In genomic region chr12:76405971-76406370, GRCm38 (mm10) we compare ENCODE assay signal across 8 mouse cellular contexts. TPM values are rescaled to one million over a fixed set of nuclear protein-coding genes. Genes with fewer than 3 reads are reported as not detected.
DNase-seq lines count a peak whose midpoint lies in the region; ATAC-seq and TF ChIP-seq lines count a peak whose summit lies in the region.

No protein-coding gene starts in this region.

- H3K27me3 ChIP-seq in megakaryocyte, embryonic 14.5 days (replicated peaks): peaks cover 26% of the 10 kb centered on the region
- peaks cover 53% of the 10 kb centered on the region for H3K27me3 ChIP-seq in embryonic facial prominence, embryonic 13.5 days
- H3K27me3 ChIP-seq in hindbrain, embryonic 10.5 days (ENCODE audit: insufficient read depth, poor library complexity, severe bottlenecking): peaks cover 71% of the 10 kb centered on the region
- H3K27me3 ChIP-seq in liver, postnatal 0 days (ENCODE audit: insufficient read depth, low read length): peaks cover 33% of the 10 kb centered on the region
- peaks cover 26% of the 10 kb centered on the region for H3K27me3 ChIP-seq in stomach, embryonic 16.5 days (ENCODE audit: control insufficient read depth, insufficient read depth, low read length)

- no peak for ATAC-seq in megakaryocyte, adult 5-6 weeks (ENCODE audit: poor library complexity, severe bottlenecking)
- ATAC-seq in embryonic facial prominence, embryonic 13.5 days (ENCODE audit: insufficient number of reproducible peaks, insufficient read depth, low FRiP score, low TSS enrichment, low read depth): no peak
- ATAC-seq in liver, postnatal 0 days: no peak
- ATAC-seq in stomach, embryonic 16.5 days (ENCODE audit: insufficient read depth, low FRiP score): no peak

- 2% methylated on average over 23 of the region's 23 CpGs for WGBS in embryonic facial prominence, embryonic 13.5 days
- 3% methylated on average over 23 of the region's 23 CpGs for WGBS in hindbrain, embryonic 10.5 days
- 4% methylated on average over 23 of the region's 23 CpGs for WGBS in liver, postnatal 0 days (ENCODE audit: insufficient replicate concordance)
- WGBS in stomach, embryonic 16.5 days: 6% methylated on average over 23 of the region's 23 CpGs

- no peak for TF ChIP-seq CTCF in liver, postnatal 0 days (IDR thresholded peaks at IDR 0.05; ENCODE audit: low read depth)

- no peak overlapping the region for H3K27ac ChIP-seq in embryonic facial prominence, embryonic 13.5 days
- no peak overlapping the region for H3K27ac ChIP-seq in hindbrain, embryonic 10.5 days
- no peak overlapping the region for H3K27ac ChIP-seq in liver, postnatal 0 days (ENCODE audit: low read depth)
- no peak overlapping the region for H3K27ac ChIP-seq in stomach, embryonic 16.5 days (ENCODE audit: low read length)

- DNase-seq in hindbrain, embryonic 10.5 days (ENCODE audit: low spot score): peak; percentile 52
- DNase-seq in liver, postnatal 0 days: peak; percentile 20
- no peak for DNase-seq in gastrocnemius, postnatal 25 days
- DNase-seq in MN1 (ENCODE audit: low spot score): no peak

- H3K4me1 ChIP-seq in megakaryocyte, embryonic 14.5 days: peaks cover 26% of the 10 kb centered on the region
- peaks cover 27% of the 10 kb centered on the region for H3K4me1 ChIP-seq in embryonic facial prominence, embryonic 13.5 days
- H3K4me1 ChIP-seq in hindbrain, embryonic 10.5 days (replicated peaks): peaks cover 31% of the 10 kb centered on the region
- H3K4me1 ChIP-seq in liver, postnatal 0 days (ENCODE audit: insufficient read depth): peaks cover 25% of the 10 kb centered on the region
- peaks cover 20% of the 10 kb centered on the region for H3K4me1 ChIP-seq in stomach, embryonic 16.5 days (ENCODE audit: control insufficient read depth, insufficient read depth, low read length)

- peak overlapping the region; percentile 81 for H3K4me2 ChIP-seq in embryonic facial prominence, embryonic 13.5 days
- peak overlapping the region; percentile 89 for H3K4me2 ChIP-seq in liver, postnatal 0 days (ENCODE audit: low read depth, low read length)
- peak overlapping the region; percentile 67 for H3K4me2 ChIP-seq in stomach, embryonic 16.5 days (ENCODE audit: low read depth, low read length)

- H3K9me3 ChIP-seq in megakaryocyte, embryonic 14.5 days: peaks cover 17% of the 10 kb centered on the region
- no peaks in the 10 kb centered on the region for H3K9me3 ChIP-seq in embryonic facial prominence, embryonic 13.5 days
- H3K9me3 ChIP-seq in hindbrain, embryonic 10.5 days: no peaks in the 10 kb centered on the region
- H3K9me3 ChIP-seq in liver, postnatal 0 days (ENCODE audit: low read length): no peaks in the 10 kb centered on the region
- no peaks in the 10 kb centered on the region for H3K9me3 ChIP-seq in stomach, embryonic 16.5 days (replicated peaks; ENCODE audit: control insufficient read depth, low read length)

- TF ChIP-seq EP300 in liver, postnatal 0 days (IDR thresholded peaks at IDR 0.05; ENCODE audit: low read depth): no peak

- H3K36me3 ChIP-seq in megakaryocyte, embryonic 14.5 days (replicated peaks; ENCODE audit: low read length): peaks cover 2% of the 10 kb centered on the region
- no peaks in the 10 kb centered on the region for H3K36me3 ChIP-seq in embryonic facial prominence, embryonic 13.5 days
- no peaks in the 10 kb centered on the region for H3K36me3 ChIP-seq in hindbrain, embryonic 10.5 days
- no peaks in the 10 kb centered on the region for H3K36me3 ChIP-seq in liver, postnatal 0 days (replicated peaks; ENCODE audit: insufficient read depth, low read length)
- H3K36me3 ChIP-seq in stomach, embryonic 16.5 days (ENCODE audit: control insufficient read depth, insufficient read depth, low read length): no peaks in the 10 kb centered on the region

- H3K9ac ChIP-seq in embryonic facial prominence, embryonic 13.5 days: no peak overlapping the region
- H3K9ac ChIP-seq in liver, postnatal 0 days (replicated peaks): no peak overlapping the region
- peak overlapping the region; percentile 48; the same call in 1 of the 2 replicates for H3K9ac ChIP-seq in stomach, embryonic 16.5 days (ENCODE audit: low read length)

- H3K4me3 ChIP-seq in megakaryocyte, embryonic 14.5 days (replicated peaks): peak overlapping the region; percentile 96
- H3K4me3 ChIP-seq in embryonic facial prominence, embryonic 13.5 days: peak overlapping the region; percentile 64
- peak overlapping the region; percentile 65 for H3K4me3 ChIP-seq in hindbrain, embryonic 10.5 days
- peak overlapping the region; percentile 76 for H3K4me3 ChIP-seq in liver, postnatal 0 days (ENCODE audit: low read depth, low read length)
- H3K4me3 ChIP-seq in stomach, embryonic 16.5 days (replicated peaks; ENCODE audit: low read length): peak overlapping the region; percentile 78

RNA-seq across cellular contexts. Expression of gene Hspa2, which starts 2.0 kb away (rescaled TPM):
- polyA plus RNA-seq in megakaryocyte, embryonic 14.5 days (2012; ENCODE audit: insufficient read depth, low replicate concordance): 2.9 and 5.8 TPM in 2 replicates
- total RNA-seq in megakaryocyte, adult 5-6 weeks (2015): 1.3 and 2.2 TPM in 2 replicates
- total RNA-seq in megakaryocyte, adult 5-6 weeks (2017): 4.8 and 6.7 TPM in 2 replicates
- polyA plus RNA-seq in embryonic facial prominence, embryonic 13.5 days (2015; fragmentation: Nextera tagmentation; extraction: Ambion mirVana): 5.8 and 8.9 TPM in 2 replicates
- polyA plus RNA-seq in hindbrain, embryonic 10.5 days (2016; fragmentation: Nextera tagmentation; extraction: Ambion mirVana): 9.5 and 9.8 TPM in 2 replicates
- polyA plus RNA-seq in liver, postnatal 0 days (2015; fragmentation: Nextera tagmentation; extraction: Ambion mirVana): 1.9 and 2.5 TPM in 2 replicates
- 13.6 and 15.3 TPM in 2 replicates for polyA plus RNA-seq in stomach, embryonic 16.5 days (2015; fragmentation: Nextera tagmentation; extraction: Ambion mirVana)
- 10 to 100 TPM in 1 of 2 experiments, 1 to 10 TPM in 1; 6.3 to 10.3 TPM for total RNA-seq in gastrocnemius, postnatal 25 days (2021)

RNA-seq across cellular contexts. Expression of gene Ppp1r36, which starts 11.4 kb away (rescaled TPM):
- not detected in 2 replicates for polyA plus RNA-seq in megakaryocyte, embryonic 14.5 days (2012; ENCODE audit: insufficient read depth, low replicate concordance)
- total RNA-seq in megakaryocyte, adult 5-6 weeks (2015): 0.58 TPM in 1 of 2 replicates, not detected in the other
- 0.18 TPM in 1 of 2 replicates, not detected in the other for total RNA-seq in megakaryocyte, adult 5-6 weeks (2017)
- 3.9 and 4.8 TPM in 2 replicates for polyA plus RNA-seq in embryonic facial prominence, embryonic 13.5 days (2015; fragmentation: Nextera tagmentation; extraction: Ambion mirVana)
- polyA plus RNA-seq in hindbrain, embryonic 10.5 days (2016; fragmentation: Nextera tagmentation; extraction: Ambion mirVana): 1.1 and 1.5 TPM in 2 replicates
- polyA plus RNA-seq in liver, postnatal 0 days (2015; fragmentation: Nextera tagmentation; extraction: Ambion mirVana): 0.15 and 0.18 TPM in 2 replicates
- polyA plus RNA-seq in stomach, embryonic 16.5 days (2015; fragmentation: Nextera tagmentation; extraction: Ambion mirVana): 3.2 and 3.3 TPM in 2 replicates
- not detected for total RNA-seq in gastrocnemius, postnatal 25 days (2021)

RNA-seq across cellular contexts. Expression of gene Zbtb1, which starts 35.9 kb away (rescaled TPM):
- 0.79 and 4.7 TPM in 2 replicates for polyA plus RNA-seq in megakaryocyte, embryonic 14.5 days (2012; ENCODE audit: insufficient read depth, low replicate concordance)
- total RNA-seq in megakaryocyte, adult 5-6 weeks (2015): 8.9 and 11.7 TPM in 2 replicates
- total RNA-seq in megakaryocyte, adult 5-6 weeks (2017): 9.1 and 10.1 TPM in 2 replicates
- 11.3 and 11.6 TPM in 2 replicates for polyA plus RNA-seq in embryonic facial prominence, embryonic 13.5 days (2015; fragmentation: Nextera tagmentation; extraction: Ambion mirVana)
- 5.6 and 7.9 TPM in 2 replicates for polyA plus RNA-seq in hindbrain, embryonic 10.5 days (2016; fragmentation: Nextera tagmentation; extraction: Ambion mirVana)
- 2.4 and 2.6 TPM in 2 replicates for polyA plus RNA-seq in liver, postnatal 0 days (2015; fragmentation: Nextera tagmentation; extraction: Ambion mirVana)
- 8.4 and 8.7 TPM in 2 replicates for polyA plus RNA-seq in stomach, embryonic 16.5 days (2015; fragmentation: Nextera tagmentation; extraction: Ambion mirVana)
- total RNA-seq in gastrocnemius, postnatal 25 days (2021): 1 to 10 TPM; 3.1 to 3.9 TPM

RNA-seq across cellular contexts. Expression of gene Zbtb25, which starts 36.6 kb away (rescaled TPM):
- 2.4 and 7.2 TPM in 2 replicates for polyA plus RNA-seq in megakaryocyte, embryonic 14.5 days (2012; ENCODE audit: insufficient read depth, low replicate concordance)
- 11.9 and 13.5 TPM in 2 replicates for total RNA-seq in megakaryocyte, adult 5-6 weeks (2015)
- total RNA-seq in megakaryocyte, adult 5-6 weeks (2017): 7.2 and 9.2 TPM in 2 replicates
- 20.1 and 22.3 TPM in 2 replicates for polyA plus RNA-seq in embryonic facial prominence, embryonic 13.5 days (2015; fragmentation: Nextera tagmentation; extraction: Ambion mirVana)
- polyA plus RNA-seq in hindbrain, embryonic 10.5 days (2016; fragmentation: Nextera tagmentation; extraction: Ambion mirVana): 16.5 and 17.9 TPM in 2 replicates
- polyA plus RNA-seq in liver, postnatal 0 days (2015; fragmentation: Nextera tagmentation; extraction: Ambion mirVana): 4.3 and 4.4 TPM in 2 replicates
- polyA plus RNA-seq in stomach, embryonic 16.5 days (2015; fragmentation: Nextera tagmentation; extraction: Ambion mirVana): 11.0 and 12.0 TPM in 2 replicates
- 1 to 10 TPM; 6.6 to 8.2 TPM for total RNA-seq in gastrocnemius, postnatal 25 days (2021)

Comparison
In these comparisons a context has a peak if more than half of its experiments do, and no peak if none do; other contexts are left out.
1. DNase-seq: peak in hindbrain, embryonic 10.5 days (single experiment) and liver, postnatal 0 days (single experiment); none in gastrocnemius, postnatal 25 days (single experiment) and MN1 (single experiment).
2. Peak in every context shown above with its lines, with median percentiles within 50 percentile points of each other: H3K4me3 ChIP-seq and H3K4me2 ChIP-seq.